Mouse (Mus musculus): Measurements from ENCODE around the gene Papss1.

GRCm38 (mm10) chr3:131662589-131663148 is 98.1 kb downstream of the Papss1 start:
- no peak for TF ChIP-seq POLR2A (IDR thresholded peaks at IDR 0.05; ENCODE audit: extremely low read depth, insufficient read depth, low read length)
- TF ChIP-seq CTCF (IDR thresholded peaks at IDR 0.05; ENCODE audit: extremely low read depth, insufficient read depth, low read length), result no peak

Measured in cortical plate, adult 2 months (tissue).